Mouse (Mus musculus): ENCODE results near the gene Ctdspl. TPM values are rescaled to one million over a fixed set of nuclear protein-coding genes. Genes with fewer than 3 reads are reported as not detected.

Ctdspl gene
- polyA plus RNA-seq, 1 experiment from 2014 or later = 7.9 TPM

GRCm38 (mm10) chr9:118973566-118973965 lies 47.3 kb downstream of the Ctdspl start:
- Histone ChIP-seq H3K4me2 (no peak overlapping the region), H3K9ac (replicated peaks) (no peak overlapping the region), H3K27me3 (replicated peaks) (no peaks in the 10 kb centered on the region), H3K9me3 (replicated peaks) (no peaks in the 10 kb centered on the region), H3K4me3 (replicated peaks) (no peak overlapping the region), H3K4me1 (peaks cover 34% of the 10 kb centered on the region), H3K27ac (replicated peaks) (peak overlapping the region; percentile 63; the same call in 1 of the 2 replicates), H3K36me3 (no peaks in the 10 kb centered on the region)
- 78% methylated on average over 5 of the region's 5 CpGs for WGBS
- no peak for ATAC-seq (ENCODE audit: low FRiP score)

- Histone ChIP-seq H3K4me2 (no peak overlapping the region), H3K4me3 (replicated peaks) (no peak overlapping the region), H3K36me3 (no peaks in the 10 kb centered on the region), H3K27ac (replicated peaks) (peak overlapping the region; percentile 63), H3K9ac (replicated peaks) (no peak overlapping the region), H3K4me1 (peaks cover 34% of the 10 kb centered on the region), H3K27me3 (replicated peaks) (no peaks in the 10 kb centered on the region), H3K9me3 (replicated peaks) (no peaks in the 10 kb centered on the region)
- ATAC-seq (ENCODE audit: low FRiP score) = no peak
- 24% methylated on average over 5 of the region's 5 CpGs for WGBS
These were observed 47.9 kb downstream of the Ctdspl start for GRCm38 (mm10) chr9:118974148-118974547.

GRCm38 (mm10) chr9:118975211-118975671 lies 49.0 kb downstream of the Ctdspl start:
- Histone ChIP-seq H3K9ac (replicated peaks) (no peak overlapping the region), H3K4me1 (peaks cover 37% of the 10 kb centered on the region)
- WGBS = 71% methylated on average over 11 of the region's 11 CpGs

DNA sequence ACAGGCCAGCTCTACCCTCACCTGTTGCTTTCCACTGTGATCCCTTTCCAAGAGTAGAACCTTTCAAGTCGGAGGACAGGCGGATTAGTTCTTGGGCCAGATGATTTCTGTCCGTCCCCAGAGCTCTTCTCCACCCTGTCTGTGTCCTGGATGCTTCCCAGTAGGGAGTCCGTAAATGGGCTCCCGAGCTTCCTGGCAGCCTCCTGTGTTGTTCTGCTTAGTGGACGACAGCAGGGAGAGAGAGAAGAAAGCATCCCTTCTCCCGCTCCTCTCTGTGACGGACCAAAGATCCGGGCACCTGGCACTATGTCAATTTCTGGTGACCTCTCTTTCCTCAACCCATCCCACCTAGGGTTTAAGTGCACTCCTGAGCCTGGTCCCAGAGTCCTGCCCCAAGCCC lies 49.5 kb downstream of the Ctdspl start:
- no peak overlapping the region for H3K9ac ChIP-seq (replicated peaks)
- ATAC-seq (ENCODE audit: low FRiP score) = no peak
- no peak overlapping the region for H3K27ac ChIP-seq (replicated peaks)
- no peak overlapping the region for H3K4me3 ChIP-seq (replicated peaks)
- H3K4me2 ChIP-seq = no peak overlapping the region
- H3K36me3 ChIP-seq = no peaks in the 10 kb centered on the region
- 58% methylated on average over 9 of the region's 9 CpGs for WGBS
- H3K9me3 ChIP-seq (replicated peaks) = no peaks in the 10 kb centered on the region
- H3K27me3 ChIP-seq (replicated peaks) = no peaks in the 10 kb centered on the region
- H3K4me1 ChIP-seq = peaks cover 42% of the 10 kb centered on the region

More at GRCm38 (mm10) chr9:118975211-118975671, 49.0 kb downstream of the Ctdspl start:
- Histone ChIP-seq H3K27ac (replicated peaks) (peak overlapping the region; percentile 63; the same call in 1 of the 2 replicates), H3K36me3 (no peaks in the 10 kb centered on the region), H3K27me3 (replicated peaks) (no peaks in the 10 kb centered on the region), H3K9me3 (replicated peaks) (no peaks in the 10 kb centered on the region), H3K4me2 (no peak overlapping the region), H3K4me3 (replicated peaks) (no peak overlapping the region)
- ATAC-seq (ENCODE audit: low FRiP score) = no peak

DNA sequence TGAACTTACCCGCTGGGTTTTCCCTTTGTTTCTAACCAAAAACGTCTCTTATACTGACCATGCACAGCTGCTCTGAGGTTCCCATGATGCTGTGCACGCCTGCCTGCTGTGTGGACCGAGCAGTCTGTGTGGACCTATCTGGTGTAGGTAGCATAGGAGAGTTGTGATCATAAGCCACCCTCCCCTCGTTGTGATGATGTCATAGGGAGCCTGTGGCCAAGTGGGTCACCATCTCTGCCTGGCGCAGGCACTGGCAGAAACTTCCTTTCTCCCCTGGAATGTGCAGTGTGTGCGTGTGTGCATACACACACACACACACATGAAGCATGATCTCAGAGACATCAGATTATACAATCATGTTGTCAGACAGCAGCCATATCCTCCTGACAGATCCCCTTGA lies 50.3 kb downstream of the Ctdspl start:
- H3K9me3 ChIP-seq (replicated peaks) = no peaks in the 10 kb centered on the region
- H3K4me2 ChIP-seq = no peak overlapping the region
- peaks cover 45% of the 10 kb centered on the region for H3K4me1 ChIP-seq
- ATAC-seq (ENCODE audit: low FRiP score) = no peak
- H3K27me3 ChIP-seq (replicated peaks) = no peaks in the 10 kb centered on the region
- no peak overlapping the region for H3K4me3 ChIP-seq (replicated peaks)
- no peak overlapping the region for H3K27ac ChIP-seq (replicated peaks)
- H3K36me3 ChIP-seq = no peaks in the 10 kb centered on the region
- no peak overlapping the region for H3K9ac ChIP-seq (replicated peaks)
- 85% methylated on average over 7 of the region's 7 CpGs for WGBS

GRCm38 (mm10) chr9:118977425-118977824 lies 51.2 kb downstream of the Ctdspl start:
- no peaks in the 10 kb centered on the region for H3K9me3 ChIP-seq (replicated peaks)
- no peaks in the 10 kb centered on the region for H3K36me3 ChIP-seq
- WGBS = 96% methylated on average over 7 of the region's 7 CpGs
- no peak for ATAC-seq (ENCODE audit: low FRiP score)
- peaks cover 49% of the 10 kb centered on the region for H3K4me1 ChIP-seq
- H3K27ac ChIP-seq (replicated peaks) = no peak overlapping the region
- H3K27me3 ChIP-seq (replicated peaks) = no peaks in the 10 kb centered on the region
- H3K9ac ChIP-seq (replicated peaks) = no peak overlapping the region
- no peak overlapping the region for H3K4me2 ChIP-seq
- no peak overlapping the region for H3K4me3 ChIP-seq (replicated peaks)

GRCm38 (mm10) chr9:118980411-118980823 lies 54.2 kb downstream of the Ctdspl start:
- no peaks in the 10 kb centered on the region for H3K27me3 ChIP-seq (replicated peaks)

DNA sequence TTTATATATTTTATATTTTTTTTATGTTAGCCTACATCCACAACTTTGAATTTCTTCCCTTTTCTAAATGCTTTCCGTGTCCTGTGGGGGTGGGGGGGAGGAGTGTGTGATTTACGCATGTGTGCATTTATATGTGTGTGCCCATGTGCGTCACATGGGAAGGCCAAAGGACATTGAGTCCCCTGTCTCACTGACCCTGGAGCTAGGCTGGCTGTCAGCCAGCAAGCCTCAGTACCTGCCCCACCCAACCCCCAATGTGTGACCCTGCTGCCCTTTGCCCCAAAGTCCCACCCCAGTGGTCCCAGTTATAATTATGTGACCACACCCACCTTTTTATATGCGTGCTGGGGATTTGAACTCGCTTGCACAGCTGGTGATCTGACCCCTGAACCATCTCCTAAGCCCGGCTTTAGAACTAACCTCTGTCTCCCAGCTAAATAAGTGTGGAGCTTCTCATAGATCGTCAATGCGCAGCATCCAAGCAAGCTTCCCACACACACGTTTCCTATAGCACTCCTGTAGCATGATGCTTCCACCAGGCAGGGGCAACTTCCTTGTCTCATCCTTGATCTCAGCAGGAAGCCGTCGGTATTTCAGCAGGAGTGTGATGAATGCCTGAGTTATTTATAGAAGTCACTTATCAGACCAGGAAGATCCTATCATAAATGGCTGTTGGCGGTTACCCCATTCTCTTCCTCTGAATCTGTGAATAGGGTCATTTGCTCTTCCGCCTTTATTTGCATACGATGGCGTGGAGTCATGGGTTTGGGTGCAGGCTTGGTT lies 58.6 kb downstream of the Ctdspl start:
- Histone ChIP-seq H3K4me3 (replicated peaks) (no peak overlapping the region), H3K36me3 (no peaks in the 10 kb centered on the region), H3K4me1 (peaks cover 39% of the 10 kb centered on the region), H3K4me2 (no peak overlapping the region), H3K27me3 (replicated peaks) (no peaks in the 10 kb centered on the region), H3K9me3 (replicated peaks) (no peaks in the 10 kb centered on the region), H3K9ac (replicated peaks) (no peak overlapping the region), H3K27ac (replicated peaks) (no peak overlapping the region)
- ATAC-seq (ENCODE audit: low FRiP score) = no peak
- WGBS = 55% methylated on average over 15 of the region's 15 CpGs

More at GRCm38 (mm10) chr9:118980411-118980823, 54.2 kb downstream of the Ctdspl start:
- H3K4me3 ChIP-seq (replicated peaks) = no peak overlapping the region
- WGBS = 22% methylated on average over 4 of the region's 4 CpGs
- no peaks in the 10 kb centered on the region for H3K36me3 ChIP-seq
- no peak overlapping the region for H3K4me2 ChIP-seq
- peak overlapping the region; percentile 82 for H3K27ac ChIP-seq (replicated peaks)
- H3K4me1 ChIP-seq = peaks cover 35% of the 10 kb centered on the region
- ATAC-seq (ENCODE audit: low FRiP score) = peak; percentile 83
- no peak overlapping the region for H3K9ac ChIP-seq (replicated peaks)
- H3K9me3 ChIP-seq (replicated peaks) = no peaks in the 10 kb centered on the region

GRCm38 (mm10) chr9:118986286-118986685 lies 60.0 kb downstream of the Ctdspl start:
- Histone ChIP-seq H3K36me3 (no peaks in the 10 kb centered on the region), H3K27me3 (replicated peaks) (no peaks in the 10 kb centered on the region), H3K4me3 (replicated peaks) (no peak overlapping the region), H3K4me2 (no peak overlapping the region), H3K4me1 (peaks cover 32% of the 10 kb centered on the region), H3K27ac (replicated peaks) (no peak overlapping the region), H3K9ac (replicated peaks) (no peak overlapping the region), H3K9me3 (replicated peaks) (no peaks in the 10 kb centered on the region)
- WGBS = 65% methylated on average over 11 of the region's 11 CpGs
- ATAC-seq (ENCODE audit: low FRiP score) = no peak

- ATAC-seq (ENCODE audit: low FRiP score) = no peak
These were observed 62.7 kb downstream of the Ctdspl start for GRCm38 (mm10) chr9:118988787-118989580.

DNA sequence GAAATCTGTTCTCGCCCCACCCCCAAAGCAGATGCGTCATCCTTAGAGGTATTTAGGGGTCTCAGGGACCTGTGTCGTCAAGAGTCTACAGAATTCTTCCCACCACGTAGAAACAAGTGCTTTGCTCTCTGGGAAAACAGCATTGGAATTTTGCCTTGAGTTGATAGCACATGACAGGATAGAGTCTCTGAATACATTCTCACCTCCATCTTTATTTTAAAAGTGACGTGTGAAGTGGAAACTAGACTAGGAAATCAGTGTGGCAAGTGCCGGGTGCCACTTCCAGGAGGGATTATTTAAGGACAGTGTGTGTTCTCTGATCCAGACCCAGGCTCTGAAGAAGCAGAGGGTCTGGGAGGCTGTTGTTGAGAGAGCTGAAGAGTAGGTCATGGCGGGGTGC lies 64.2 kb downstream of the Ctdspl start:
- 88% methylated on average over 7 of the region's 7 CpGs for WGBS
- H3K9me3 ChIP-seq (replicated peaks) = no peaks in the 10 kb centered on the region
- ATAC-seq (ENCODE audit: low FRiP score) = no peak
- no peak overlapping the region for H3K9ac ChIP-seq (replicated peaks)
- peaks cover 33% of the 10 kb centered on the region for H3K4me1 ChIP-seq
- H3K27me3 ChIP-seq (replicated peaks) = no peaks in the 10 kb centered on the region
- H3K27ac ChIP-seq (replicated peaks) = no peak overlapping the region
- H3K4me2 ChIP-seq = no peak overlapping the region
- no peak overlapping the region for H3K4me3 ChIP-seq (replicated peaks)
- no peaks in the 10 kb centered on the region for H3K36me3 ChIP-seq

More at GRCm38 (mm10) chr9:118988787-118989580, 62.7 kb downstream of the Ctdspl start:
- Histone ChIP-seq H3K9me3 (replicated peaks) (no peaks in the 10 kb centered on the region), H3K4me1 (peaks cover 29% of the 10 kb centered on the region), H3K27ac (replicated peaks) (no peak overlapping the region), H3K4me2 (no peak overlapping the region), H3K4me3 (replicated peaks) (no peak overlapping the region), H3K36me3 (no peaks in the 10 kb centered on the region), H3K27me3 (replicated peaks) (no peaks in the 10 kb centered on the region), H3K9ac (replicated peaks) (no peak overlapping the region)
- WGBS = 55% methylated on average over 11 of the region's 11 CpGs

All from neural tube, embryonic 15.5 days (tissue).